Mouse (Mus musculus): ENCODE results near the gene Arhgap42.

- TF ChIP-seq POLR2A (IDR thresholded peaks at IDR 0.05; ENCODE audit: control insufficient read depth, low read depth, low read length) (no peak), CTCF (IDR thresholded peaks at IDR 0.05; ENCODE audit: control insufficient read depth, insufficient read depth, insufficient replicate concordance, low read depth, low read length) (no peak)
Measured at GRCm38 (mm10) chr9:9113847-9114246, 125.1 kb downstream of the Arhgap42 start.

All from testis, adult 2 months (tissue).